Mouse (Mus musculus) CH12.LX (cell line): Measurements from ENCODE around the gene Psme1. TPM values are rescaled to one million over a fixed set of nuclear protein-coding genes. Genes with fewer than 3 reads are reported as not detected.
A peak's percentile ranks its signal among the peaks of the same experiment; 100 is the strongest.

Source experiments
- DNase-seq: peaks from one replicate; pipeline ENCODE4 v3.0.0-alpha.2; 2013; ENCODE audit errors: extremely low read depth
- H3K27ac ChIP-seq: 2 replicates; pipeline ENCODE4 v1.5.1; 2012; ENCODE audit warnings: low read depth, mild to moderate bottlenecking, control low read depth, moderate library complexity; ENCODE audit not compliant: insufficient read depth
- H3K27me3 ChIP-seq: replicated peaks from 2 replicates; pipeline ENCODE3; 2012; ENCODE audit warnings: inconsistent platforms
- H3K36me3 ChIP-seq, 2 experiments: replicated peaks in 1 of 2; 2 replicates each; pipeline versions ENCODE3 to v1.6.1; 2012; ENCODE audit warnings: inconsistent platforms in 1 of 2, low read length in 1 of 2, mild to moderate bottlenecking in 1 of 2, mixed read lengths in 1 of 2, moderate library complexity in 1 of 2; ENCODE audit not compliant: control insufficient read depth in 1 of 2, insufficient read depth in 1 of 2
- H3K4me1 ChIP-seq, 2 experiments: 2 replicates each; pipeline ENCODE4 v1.6.1; 2012; ENCODE audit warnings: inconsistent platforms in 1 of 2, moderate library complexity in 1 of 2; ENCODE audit not compliant: insufficient read depth in 2 of 2, control insufficient read depth in 1 of 2
- H3K4me2 ChIP-seq: 2 replicates; pipeline ENCODE4 v1.6.1; 2012; ENCODE audit warnings: low read depth, mild to moderate bottlenecking, control low read depth; ENCODE audit not compliant: poor library complexity, insufficient read depth, severe bottlenecking
- H3K4me3 ChIP-seq, 3 experiments: fragments of 150-350 bp in 1 of 3; sonication (generic) in 1 of 3; replicated peaks in 1 of 3; 2 replicates each; pipeline versions ENCODE3 to v1.5.1; 2011 to 2012; ENCODE audit warnings: low read depth in 2 of 3, low read length in 2 of 3, mild to moderate bottlenecking in 2 of 3, moderate library complexity in 2 of 3, control low read depth in 1 of 3, improper control_type of control experiment in 1 of 3, inconsistent platforms in 1 of 3, mixed read lengths in 1 of 3; ENCODE audit not compliant: poor library complexity in 1 of 3
- H3K79me2 ChIP-seq: replicated peaks from 2 replicates; pipeline ENCODE4 v1.6.1; 2012; ENCODE audit warnings: mild to moderate bottlenecking, moderate library complexity; ENCODE audit not compliant: control insufficient read depth, poor library complexity, insufficient read depth, severe bottlenecking; ENCODE audit errors: extremely low read depth
- H3K9ac ChIP-seq: 2 replicates; pipeline ENCODE4 v1.6.1; 2012; ENCODE audit warnings: low read depth, mild to moderate bottlenecking, control low read depth, moderate library complexity; ENCODE audit not compliant: insufficient read depth
- H3K9me3 ChIP-seq: replicated peaks from 2 replicates; pipeline ENCODE3; 2012; ENCODE audit warnings: low read length, inconsistent platforms, mixed read lengths
- BHLHE40 ChIP-seq: IDR thresholded peaks from 2 replicates; pipeline ENCODE4 v1.6.1; 2011; ENCODE audit warnings: mild to moderate bottlenecking, low read depth, low read length, improper control_type of control experiment
- CHD2 ChIP-seq: IDR thresholded peaks from 2 replicates; pipeline ENCODE4 v1.6.1; 2011; ENCODE audit warnings: low read length, improper control_type of control experiment
- CTCF ChIP-seq, 2 experiments: IDR thresholded peaks in 1 of 2; conservative IDR thresholded peaks in 1 of 2; 2 replicates each; pipeline ENCODE4 v1.5.1; 2011 to 2012; ENCODE audit warnings: low read depth in 2 of 2, low read length in 2 of 2, improper control_type of control experiment in 1 of 2, inconsistent platforms in 1 of 2, mild to moderate bottlenecking in 1 of 2, moderate library complexity in 1 of 2
- ELF1 ChIP-seq: IDR thresholded peaks from 2 replicates; pipeline ENCODE4 v1.6.1; 2014; ENCODE audit warnings: low read depth, mild to moderate bottlenecking, inconsistent platforms, low read length, improper control_type of control experiment
- EP300 ChIP-seq: IDR thresholded peaks from 2 replicates; pipeline ENCODE4 v1.6.1; 2011; ENCODE audit warnings: low read length, improper control_type of control experiment
- ETS1 ChIP-seq: conservative IDR thresholded peaks from 2 replicates; pipeline ENCODE4 v1.6.1; 2012; ENCODE audit warnings: low read depth, mild to moderate bottlenecking, inconsistent platforms, low read length, improper control_type of control experiment, moderate library complexity
- GABPA ChIP-seq: IDR thresholded peaks from 2 replicates; pipeline ENCODE4 v1.6.1; 2012; ENCODE audit warnings: low read depth, low read length, improper control_type of control experiment, inconsistent platforms; ENCODE audit not compliant: insufficient replicate concordance
- HCFC1 ChIP-seq: IDR thresholded peaks from 2 replicates; pipeline ENCODE4 v1.6.1; 2012; ENCODE audit warnings: low read depth, mild to moderate bottlenecking, inconsistent platforms, low read length, improper control_type of control experiment
- IRF4 ChIP-seq: IDR thresholded peaks from 2 replicates; pipeline ENCODE4 v1.6.1; 2014; ENCODE audit warnings: low read depth, mild to moderate bottlenecking, inconsistent platforms, low read length, improper control_type of control experiment
- JUN ChIP-seq: IDR thresholded peaks from 2 replicates; pipeline ENCODE4 v1.6.1; 2011; ENCODE audit warnings: low read depth, mild to moderate bottlenecking, low read length, improper control_type of control experiment, moderate library complexity; ENCODE audit not compliant: insufficient read depth
- MAX ChIP-seq: IDR thresholded peaks from 2 replicates; pipeline ENCODE4 v1.6.1; 2011; ENCODE audit warnings: low read length, improper control_type of control experiment
- MAZ ChIP-seq: IDR thresholded peaks from 2 replicates; pipeline ENCODE4 v1.6.1; 2012; ENCODE audit warnings: low read depth, mild to moderate bottlenecking, inconsistent platforms, low read length, improper control_type of control experiment, moderate library complexity
- MEF2A ChIP-seq: IDR thresholded peaks from 2 replicates; pipeline ENCODE4 v1.6.1; 2014; ENCODE audit warnings: low read depth, mild to moderate bottlenecking, inconsistent platforms, low read length, improper control_type of control experiment, borderline replicate concordance
- MYC ChIP-seq: IDR thresholded peaks from 2 replicates; pipeline ENCODE4 v1.6.1; 2011; ENCODE audit warnings: low read depth, mild to moderate bottlenecking, improper control_type of control experiment, low read length
- NRF1 ChIP-seq: IDR thresholded peaks from 2 replicates; pipeline ENCODE4 v1.6.1; 2014; ENCODE audit warnings: low read depth, mild to moderate bottlenecking, inconsistent platforms, low read length, improper control_type of control experiment, moderate library complexity
- POLR2A ChIP-seq: IDR thresholded peaks from 2 replicates; pipeline ENCODE4 v1.6.1; 2011; ENCODE audit warnings: low read depth, mild to moderate bottlenecking, improper control_type of control experiment, low read length
- RAD21 ChIP-seq: IDR thresholded peaks from 2 replicates; pipeline ENCODE4 v1.6.1; 2011; ENCODE audit warnings: low read depth, mild to moderate bottlenecking, low read length, improper control_type of control experiment, moderate library complexity
- RCOR1 ChIP-seq: conservative IDR thresholded peaks from 2 replicates; pipeline ENCODE4 v1.6.1; 2012; ENCODE audit warnings: low read depth, mild to moderate bottlenecking, inconsistent platforms, low read length, improper control_type of control experiment
- SIN3A ChIP-seq: IDR thresholded peaks from 2 replicates; pipeline ENCODE4 v1.6.1; 2012; ENCODE audit warnings: low read length, improper control_type of control experiment, inconsistent platforms
- TBP ChIP-seq: conservative IDR thresholded peaks from 2 replicates; pipeline ENCODE4 v1.6.1; 2011; ENCODE audit warnings: low read depth, low read length, improper control_type of control experiment
- TCF12 ChIP-seq: IDR thresholded peaks from 2 replicates; pipeline ENCODE4 v1.6.1; 2014; ENCODE audit warnings: low read depth, mild to moderate bottlenecking, inconsistent platforms, low read length, improper control_type of control experiment
- UBTF ChIP-seq: IDR thresholded peaks from 2 replicates; pipeline ENCODE4 v1.6.1; 2012; ENCODE audit warnings: low read depth, mild to moderate bottlenecking, inconsistent platforms, low read length, improper control_type of control experiment, moderate library complexity
- USF2 ChIP-seq: conservative IDR thresholded peaks from 2 replicates; pipeline ENCODE4 v1.6.1; 2011; ENCODE audit warnings: low read depth, low read length, improper control_type of control experiment
- ZNF384 ChIP-seq: IDR thresholded peaks from 2 replicates; pipeline ENCODE4 v1.6.1; 2012; ENCODE audit warnings: low read depth, low read length, improper control_type of control experiment, inconsistent platforms
- dilution Hi-C: fragments of 300-500 bp; cut with MboI; formaldehyde crosslinking; loops from 2 replicates; pipeline ENCODE4 v1.14.3; 2020; ENCODE audit warnings: low sequenced_read_pairs; ENCODE audit not compliant: extremely low pct_unique_long_range_greater_than_20kb, extremely low pct_ligation_motif_present
- in situ Hi-C: fragments of 300-500 bp; cut with MboI; formaldehyde crosslinking; loops from 3 replicates; pipeline ENCODE4 v1.14.3; 2019; ENCODE audit warnings: low sequenced_read_pairs, low pct_ligation_motif_present, low pct_unique_long_range_greater_than_20kb, mixed read lengths
- polyA plus RNA-seq: library from polyadenylated mRNA; unstranded; fragments of >175 nt; gene quantifications from 2 replicates; pipeline ENCODE4 v1.2.1, GENCODE M21; 2012; ENCODE audit warnings: low read depth; ENCODE audit not compliant: insufficient read length
- total RNA-seq, 2 experiments: library from RNA; depleted of rRNA; stranded (reverse); fragments of 300-350 nt in 1 of 2; fragments of >200 nt in 1 of 2; gene quantifications; 2 replicates each; pipeline ENCODE4 v1.2.3; 2012 to 2014

Psme1 gene
- total and polyA plus RNA-seq, 3 experiments: 335 to 740 (median 377) TPM

GRCm38 (mm10) chr14:55554635-55555034 is 23.3 kb upstream of the Psme1 start:
- H3K27ac ChIP-seq: no peak overlapping the region
- H3K4me2 ChIP-seq: no peak overlapping the region
- TF ChIP-seq ZNF384: peak; percentile 21; the same call in 1 of the 2 replicates
- TF ChIP-seq RCOR1: no peak
- H3K9ac ChIP-seq: no peak overlapping the region
- dilution Hi-C loops (no loop called here), in situ Hi-C loops (no loop called here)
- no peaks in the 10 kb centered on the region for H3K9me3 ChIP-seq
- no peak for DNase-seq
- peaks cover 2 to 22% of the 10 kb centered on the region in 2 experiments; a peak in 3 of 4 replicates for H3K4me1 ChIP-seq
- peaks cover 3% of the 10 kb centered on the region; the same call in 1 of the 2 replicates for H3K79me2 ChIP-seq
- peaks cover 4 to 17% of the 10 kb centered on the region in 2 experiments for H3K36me3 ChIP-seq
- H3K4me3 ChIP-seq: no peak overlapping the region
- H3K27me3 ChIP-seq: no peaks in the 10 kb centered on the region

GRCm38 (mm10) chr14:55555788-55556187 is 22.1 kb upstream of the Psme1 start:
- peaks cover 3% of the 10 kb centered on the region; the same call in 1 of the 2 replicates for H3K79me2 ChIP-seq
- in situ Hi-C loops: no loop called here
- dilution Hi-C loops: no loop called here
- no peak overlapping the region for H3K27ac ChIP-seq
- H3K4me3 ChIP-seq: no peak overlapping the region
- no peaks in the 10 kb centered on the region for H3K9me3 ChIP-seq
- H3K4me1 ChIP-seq: peaks cover 2 to 22% of the 10 kb centered on the region in 2 experiments; a peak in 3 of 4 replicates
- H3K9ac ChIP-seq: no peak overlapping the region
- DNase-seq: no peak
- no peaks in the 10 kb centered on the region for H3K27me3 ChIP-seq
- peaks cover 0 to 7% of the 10 kb centered on the region in 2 experiments for H3K36me3 ChIP-seq
- no peak overlapping the region for H3K4me2 ChIP-seq
- no peak for TF ChIP-seq CHD2
- no peak for TF ChIP-seq MEF2A
- no peak for TF ChIP-seq NRF1
- no peak for TF ChIP-seq SIN3A
- TF ChIP-seq EP300: no peak
- TF ChIP-seq, all 38 proteins: peak for 0

GRCm38 (mm10) chr14:55557003-55557402 is 20.9 kb upstream of the Psme1 start:
- in situ Hi-C loops: no loop called here
- Histone ChIP-seq H3K79me2 (peaks cover 5% of the 10 kb centered on the region; the same call in 1 of the 2 replicates), H3K4me1 (peaks cover 8 to 31% of the 10 kb centered on the region in 2 experiments), H3K9ac (no peak overlapping the region), H3K27me3 (no peaks in the 10 kb centered on the region), H3K9me3 (no peaks in the 10 kb centered on the region), H3K4me3 (no peak overlapping the region), H3K27ac (peak overlapping the region; percentile 86), H3K36me3 (peaks cover 0 to 4% of the 10 kb centered on the region in 2 experiments), H3K4me2 (peak overlapping the region; percentile 47)
- dilution Hi-C loops: no loop called here
- DNase-seq: peak; percentile 97
- TF ChIP-seq BHLHE40 (peak; percentile 61; the same call in 1 of the 2 replicates), SIN3A (peak; percentile 83; the same call in 1 of the 2 replicates), GABPA (no peak), IRF4 (peak; percentile 88), MYC (peak; percentile 87), HCFC1 (peak; percentile 65), TBP (peak; percentile 54; the same call in 1 of the 2 replicates), ELF1 (peak; percentile 82), CTCF (conservative IDR thresholded peaks at IDR 0.05 in 1 of 2, IDR thresholded peaks at IDR 0.05 in 1 of 2; ENCODE audit: low read depth in 2 of 2, low read length in 2 of 2) (peak; percentile 48 to 96; a peak in 3 of 4 replicates), MAX (peak; percentile 32; the same call in 1 of the 2 replicates), EP300 (peak; percentile 65), JUN (peak; percentile 92), ETS1 (peak; percentile 84), POLR2A (peak; percentile 47; the same call in 1 of the 2 replicates), UBTF (no peak), RAD21 (peak; percentile 89), ZNF384 (peak; percentile 22; the same call in 1 of the 2 replicates), USF2 (no peak), MAZ (peak; percentile 72), TCF12 (peak; percentile 44; the same call in 1 of the 2 replicates), CHD2 (peak; percentile 92), MEF2A (peak; percentile 99)
